Mouse (Mus musculus): ENCODE data around the gene Dstyk. TPM values are rescaled to one million over a fixed set of nuclear protein-coding genes. Genes with fewer than 3 reads are reported as not detected.
A peak's percentile ranks its signal among the peaks of the same experiment; 100 is the strongest.

Dstyk gene
- polyA plus RNA-seq, 1 experiment = 6.9 TPM

DNA sequence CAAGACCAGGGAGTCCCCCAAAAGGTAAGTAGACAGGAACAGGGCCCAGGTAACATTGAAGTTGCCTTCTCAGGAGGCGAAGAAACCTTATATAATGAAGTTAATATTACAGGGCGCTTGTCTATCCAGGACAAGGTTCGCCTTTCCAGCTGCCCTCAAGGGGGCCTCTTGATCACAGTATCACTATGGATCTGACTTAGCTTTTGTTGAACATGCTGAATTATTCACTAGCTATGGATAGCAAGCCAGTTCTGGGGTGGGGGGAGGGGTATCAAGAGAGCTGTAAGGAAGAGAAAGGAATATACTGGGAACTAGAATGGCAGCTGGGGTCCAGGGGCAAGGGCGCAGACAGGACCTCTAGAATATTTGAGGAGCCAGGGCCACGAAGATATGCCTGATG, 45.0 kb upstream of the Dstyk start:
- Histone ChIP-seq H3K4me2 (ENCODE audit: low read depth) (no peak overlapping the region), H3K79me2 (ENCODE audit: control insufficient read depth, insufficient read depth) (peaks cover 6% of the 10 kb centered on the region)
- no peak for TF ChIP-seq SRF (IDR thresholded peaks at IDR 0.05; ENCODE audit: control insufficient read depth, insufficient read length, low read depth)
- TF ChIP-seq REST (IDR thresholded peaks at IDR 0.05; ENCODE audit: insufficient read depth, insufficient read length) = no peak
- no peak for TF ChIP-seq POLR2AphosphoS2 (IDR thresholded peaks at IDR 0.05; ENCODE audit: insufficient read length, low read depth)
- no peak for TF ChIP-seq CEBPB (IDR thresholded peaks at IDR 0.05; ENCODE audit: insufficient read depth, poor library complexity, severe bottlenecking)
- no peak for TF ChIP-seq MYOG (IDR thresholded peaks at IDR 0.05; ENCODE audit: control insufficient read depth in 1 of 3, insufficient read depth in 1 of 3, insufficient read length in 2 of 3, low read depth in 2 of 3)
- TF ChIP-seq E2F4 (IDR thresholded peaks at IDR 0.05; ENCODE audit: insufficient read depth) = no peak
- no peak for TF ChIP-seq TCF12 (IDR thresholded peaks at IDR 0.05; ENCODE audit: insufficient read depth, poor library complexity, severe bottlenecking)
- TF ChIP-seq MYOD1 (IDR thresholded peaks at IDR 0.05; ENCODE audit: control insufficient read depth in 1 of 3, insufficient read length in 2 of 3, low read depth in 2 of 3) = no peak
- TF ChIP-seq MAX (IDR thresholded peaks at IDR 0.05; ENCODE audit: low read depth) = no peak

DNA sequence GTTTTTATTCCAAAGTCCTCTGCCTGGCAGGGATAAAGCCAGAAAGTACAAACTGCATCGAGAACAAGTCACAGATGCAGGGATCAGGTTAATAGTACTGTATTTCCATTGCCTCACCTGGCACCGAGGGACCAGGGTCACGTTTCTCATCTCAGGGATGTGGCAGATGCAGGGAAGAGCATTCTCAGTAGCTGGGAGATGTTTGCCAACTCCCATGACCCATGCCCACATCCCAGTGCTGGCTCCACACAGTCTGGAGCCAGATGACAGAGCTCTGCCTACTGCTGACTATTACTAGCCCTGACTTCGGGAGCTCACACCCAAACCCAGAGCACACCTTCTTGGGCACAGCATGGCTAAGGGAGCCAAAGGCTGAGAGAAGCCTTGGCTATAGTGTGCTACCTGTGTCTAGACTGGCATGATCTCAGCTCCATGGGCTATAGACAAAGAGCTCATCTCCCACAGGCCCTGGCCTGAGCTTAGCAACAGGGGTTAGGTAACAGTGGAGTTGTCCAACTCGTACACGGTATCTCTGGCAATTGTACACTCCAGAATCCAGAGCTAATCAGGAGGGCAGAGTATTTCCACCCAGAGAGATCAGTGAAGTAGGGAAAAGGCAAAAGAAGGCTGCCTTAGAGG, 44.3 kb upstream of the Dstyk start:
- H3K79me2 ChIP-seq (ENCODE audit: control insufficient read depth, insufficient read depth) = peaks cover 6% of the 10 kb centered on the region
- no peaks in the 10 kb centered on the region for H3K36me3 ChIP-seq (ENCODE audit: control insufficient read depth, insufficient read depth)
- no peaks in the 10 kb centered on the region for H3K27me3 ChIP-seq (ENCODE audit: control insufficient read depth, insufficient read depth, insufficient read length)
- no peak overlapping the region for H3ac ChIP-seq (ENCODE audit: control insufficient read depth, insufficient read length)
- no peak overlapping the region for H3K4me2 ChIP-seq (ENCODE audit: low read depth)
- no peak for TF ChIP-seq SRF (IDR thresholded peaks at IDR 0.05; ENCODE audit: control insufficient read depth, insufficient read length, low read depth)
- TF ChIP-seq REST (IDR thresholded peaks at IDR 0.05; ENCODE audit: insufficient read depth, insufficient read length) = no peak
- no peak for TF ChIP-seq USF1 (IDR thresholded peaks at IDR 0.05; ENCODE audit: low read depth)
- no peak for TF ChIP-seq MYOD1 (IDR thresholded peaks at IDR 0.05; ENCODE audit: control insufficient read depth in 1 of 3, insufficient read length in 2 of 3, low read depth in 2 of 3)
- TF ChIP-seq POLR2A (IDR thresholded peaks at IDR 0.05; ENCODE audit: insufficient read length, low read depth) = no peak
- TF ChIP-seq CEBPB (IDR thresholded peaks at IDR 0.05; ENCODE audit: insufficient read depth, poor library complexity, severe bottlenecking) = no peak
- TF ChIP-seq POLR2AphosphoS2 (IDR thresholded peaks at IDR 0.05; ENCODE audit: insufficient read length, low read depth) = no peak
- no peak for TF ChIP-seq MAX (IDR thresholded peaks at IDR 0.05; ENCODE audit: low read depth)
- TF ChIP-seq MYOG (IDR thresholded peaks at IDR 0.05; ENCODE audit: control insufficient read depth in 1 of 3, insufficient read depth in 1 of 3, insufficient read length in 2 of 3, low read depth in 2 of 3) = no peak
- TF ChIP-seq TCF12 (IDR thresholded peaks at IDR 0.05; ENCODE audit: insufficient read depth, poor library complexity, severe bottlenecking) = no peak
- TF ChIP-seq E2F4 (IDR thresholded peaks at IDR 0.05; ENCODE audit: insufficient read depth) = no peak
- TF ChIP-seq TCF3 (IDR thresholded peaks at IDR 0.05; ENCODE audit: insufficient read length, low read depth) = no peak
- H3K4me3 ChIP-seq = no peak overlapping the region

More for the DNA sequence above, 45.0 kb upstream of the Dstyk start:
- no peaks in the 10 kb centered on the region for H3K27me3 ChIP-seq (ENCODE audit: control insufficient read depth, insufficient read depth, insufficient read length)
- no peak overlapping the region for H3K4me3 ChIP-seq
- H3ac ChIP-seq (ENCODE audit: control insufficient read depth, insufficient read length) = no peak overlapping the region
- H3K36me3 ChIP-seq (ENCODE audit: control insufficient read depth, insufficient read depth) = no peaks in the 10 kb centered on the region

DNA sequence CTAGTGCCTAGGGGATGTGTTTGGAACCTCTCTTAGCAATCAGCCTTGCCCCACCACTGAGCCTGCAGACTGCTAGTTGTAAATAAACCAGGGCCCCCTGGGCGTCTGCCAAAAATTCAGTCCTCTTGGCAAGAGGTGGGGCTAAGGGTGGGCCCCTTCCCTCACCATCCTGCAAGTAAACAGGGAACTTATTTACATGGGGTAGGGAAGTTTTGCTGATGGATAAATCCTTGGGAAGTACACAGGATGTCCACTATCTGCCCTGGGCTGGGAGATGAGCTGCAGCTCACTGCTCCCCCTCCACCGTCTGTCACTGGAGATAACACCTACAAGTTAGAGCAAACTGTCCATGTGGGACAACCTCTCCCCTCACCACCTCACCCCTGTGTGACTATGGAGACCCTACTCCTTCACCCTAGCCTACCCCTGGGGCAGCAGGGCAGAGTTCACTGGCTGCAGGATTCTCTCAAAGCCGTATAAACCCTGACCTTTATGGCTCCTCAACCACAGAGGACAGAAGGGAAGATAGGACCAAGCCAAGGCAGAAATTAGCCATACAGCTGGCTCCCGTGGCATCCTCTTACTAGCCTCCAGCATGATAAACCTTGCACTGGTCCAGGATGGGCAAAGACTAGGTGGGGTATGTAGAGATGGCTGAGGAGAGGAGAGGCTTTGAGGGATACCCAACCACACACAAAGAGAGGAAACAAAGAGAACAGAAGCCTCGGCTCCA, 43.0 kb upstream of the Dstyk start:
- Histone ChIP-seq H3K4me3 (no peak overlapping the region), H3K36me3 (ENCODE audit: control insufficient read depth, insufficient read depth) (peaks cover 6% of the 10 kb centered on the region), H3K79me2 (ENCODE audit: control insufficient read depth, insufficient read depth) (peaks cover 9% of the 10 kb centered on the region), H3K27me3 (ENCODE audit: control insufficient read depth, insufficient read depth, insufficient read length) (no peaks in the 10 kb centered on the region), H3K4me2 (ENCODE audit: low read depth) (peak overlapping the region; percentile 61), H3ac (ENCODE audit: control insufficient read depth, insufficient read length) (no peak overlapping the region)
- no peak for TF ChIP-seq POLR2A (IDR thresholded peaks at IDR 0.05; ENCODE audit: insufficient read length, low read depth)
- no peak for TF ChIP-seq REST (IDR thresholded peaks at IDR 0.05; ENCODE audit: insufficient read depth, insufficient read length)
- no peak for TF ChIP-seq MYOD1 (IDR thresholded peaks at IDR 0.05; ENCODE audit: control insufficient read depth in 1 of 3, insufficient read length in 2 of 3, low read depth in 2 of 3)
- TF ChIP-seq USF1 (IDR thresholded peaks at IDR 0.05; ENCODE audit: low read depth) = no peak
- no peak for TF ChIP-seq CEBPB (IDR thresholded peaks at IDR 0.05; ENCODE audit: insufficient read depth, poor library complexity, severe bottlenecking)
- TF ChIP-seq MAX (IDR thresholded peaks at IDR 0.05; ENCODE audit: low read depth) = no peak
- no peak for TF ChIP-seq TCF3 (IDR thresholded peaks at IDR 0.05; ENCODE audit: insufficient read length, low read depth)
- TF ChIP-seq E2F4 (IDR thresholded peaks at IDR 0.05; ENCODE audit: insufficient read depth) = no peak
- TF ChIP-seq SRF (IDR thresholded peaks at IDR 0.05; ENCODE audit: control insufficient read depth, insufficient read length, low read depth) = no peak
- TF ChIP-seq MYOG (IDR thresholded peaks at IDR 0.05; ENCODE audit: control insufficient read depth in 1 of 3, insufficient read depth in 1 of 3, insufficient read length in 2 of 3, low read depth in 2 of 3) = no peak
- TF ChIP-seq TCF12 (IDR thresholded peaks at IDR 0.05; ENCODE audit: insufficient read depth, poor library complexity, severe bottlenecking) = no peak
- TF ChIP-seq POLR2AphosphoS2 (IDR thresholded peaks at IDR 0.05; ENCODE audit: insufficient read length, low read depth) = no peak

DNA sequence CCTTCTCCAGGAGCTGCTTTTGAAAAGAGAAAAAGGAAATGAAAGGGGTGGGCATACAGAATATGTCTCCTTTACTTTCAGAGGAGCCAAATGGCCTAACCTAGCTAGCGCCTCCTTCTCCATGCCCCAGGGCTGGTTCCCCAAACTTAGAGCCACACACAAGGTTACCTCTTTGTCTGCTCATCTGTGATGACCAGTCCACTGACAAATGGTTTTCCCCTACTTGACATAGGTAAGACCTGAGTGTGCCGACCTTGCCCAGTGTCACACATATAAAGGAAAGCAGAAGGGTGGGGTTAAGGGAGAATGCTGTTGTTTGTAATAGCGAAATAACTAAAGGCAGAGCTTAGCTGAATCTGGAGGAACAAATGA, 42.5 kb upstream of the Dstyk start:
- no peaks in the 10 kb centered on the region for H3K27me3 ChIP-seq (ENCODE audit: control insufficient read depth, insufficient read depth, insufficient read length)
- H3K79me2 ChIP-seq (ENCODE audit: control insufficient read depth, insufficient read depth) = peaks cover 9% of the 10 kb centered on the region
- H3K36me3 ChIP-seq (ENCODE audit: control insufficient read depth, insufficient read depth) = peaks cover 8% of the 10 kb centered on the region
- no peak overlapping the region for H3K4me3 ChIP-seq
- H3ac ChIP-seq (ENCODE audit: control insufficient read depth, insufficient read length) = no peak overlapping the region
- TF ChIP-seq TCF3 (IDR thresholded peaks at IDR 0.05; ENCODE audit: insufficient read length, low read depth) (no peak), MYOD1 (IDR thresholded peaks at IDR 0.05; ENCODE audit: control insufficient read depth in 1 of 3, insufficient read length in 2 of 3, low read depth in 2 of 3) (no peak)
- H3K4me2 ChIP-seq (ENCODE audit: low read depth) = peak overlapping the region; percentile 61

All from myocyte (in vitro differentiated cells).